Mouse (Mus musculus) limb, embryonic 14.5 days (tissue): ENCODE measurements around the gene Map3k5. TPM values are rescaled to one million over a fixed set of nuclear protein-coding genes. Genes with fewer than 3 reads are reported as not detected.

ENCODE experiments used
- ATAC-seq: fragments of 200-750 bp; cut with Nextera tagmentation; 2 replicates; pipeline ENCODE4 v1.8.0; 2017; ENCODE audit warnings: low read depth, moderate number of reproducible peaks, moderate TSS enrichment; ENCODE audit not compliant: low FRiP score
- DNase-seq: peaks from one replicate; pipeline ENCODE4 v3.0.0-alpha.2; 2015; ENCODE audit warnings: low spot score
- H3K27ac ChIP-seq: fragments of 300-500 bp; sonication (generic); replicated peaks from 2 replicates; pipeline ENCODE4 v1.5.1; 2014; ENCODE audit warnings: low read depth, mild to moderate bottlenecking, low read length, moderate library complexity, mixed read lengths
- H3K27me3 ChIP-seq: fragments of 300-500 bp; sonication (generic); 2 replicates; pipeline ENCODE4 v1.6.1; 2014; ENCODE audit warnings: low read length, mixed read lengths; ENCODE audit not compliant: control insufficient read depth, insufficient read depth
- H3K36me3 ChIP-seq: fragments of 300-500 bp; sonication (generic); 2 replicates; pipeline ENCODE4 v1.6.1; 2014; ENCODE audit warnings: mild to moderate bottlenecking, low read length, moderate library complexity, mixed read lengths; ENCODE audit not compliant: control insufficient read depth, insufficient read depth
- H3K4me1 ChIP-seq: fragments of 300-500 bp; sonication (generic); 2 replicates; pipeline ENCODE4 v1.6.1; 2014; ENCODE audit warnings: antibody characterized with exemption, low read length, mixed read lengths; ENCODE audit not compliant: control insufficient read depth, insufficient read depth
- H3K4me2 ChIP-seq: fragments of 300-500 bp; sonication (generic); replicated peaks from 2 replicates; pipeline ENCODE4 v1.6.1; 2014; ENCODE audit warnings: low read depth, mild to moderate bottlenecking, low read length, moderate library complexity; ENCODE audit not compliant: severe bottlenecking
- H3K4me3 ChIP-seq: fragments of 300-500 bp; sonication (generic); replicated peaks from 2 replicates; pipeline ENCODE4 v1.5.1; 2014; ENCODE audit warnings: low read length
- H3K9ac ChIP-seq: fragments of 300-500 bp; sonication (generic); 2 replicates; pipeline ENCODE4 v1.6.1; 2014; ENCODE audit warnings: mild to moderate bottlenecking, low read depth, low read length, moderate library complexity; ENCODE audit not compliant: severe bottlenecking
- H3K9me3 ChIP-seq: fragments of 300-500 bp; sonication (generic); 2 replicates; pipeline ENCODE4 v1.6.1; 2016; ENCODE audit warnings: low read length; ENCODE audit not compliant: control insufficient read depth
- POLR2A ChIP-seq: fragments of 200-500 bp; IDR thresholded peaks from 2 replicates; pipeline ENCODE4 v1.8.0; 2012; ENCODE audit warnings: inconsistent platforms, mild to moderate bottlenecking, moderate library complexity, borderline replicate concordance; ENCODE audit not compliant: insufficient read depth, insufficient read length; ENCODE audit errors: extremely low read depth
- WGBS: fragments of 180-500 bp; shearing (Covaris S2); extraction: QIAGEN DNeasy Blood & Tissue Kit; methylation state at CpG from one replicate; pipeline ENCODE4 v1.1.7; 2014; 5-methylcytosine and 5-hydroxymethylcytosine counted together
- polyA plus RNA-seq, 2 experiments: library from polyadenylated mRNA; depleted of rRNA in 1 of 2; stranded (reverse) in 1 of 2; unstranded in 1 of 2; fragments of >200 nt; fragmentation: Nextera tagmentation in 1 of 2; extraction: Ambion mirVana in 1 of 2; gene quantifications; 2 replicates each; pipeline versions ENCODE4 v1.2.1 to v1.2.3; 2012 to 2014

Map3k5 gene
- polyA plus RNA-seq, 2 experiments = 2.0 to 3.5 TPM

DNA sequence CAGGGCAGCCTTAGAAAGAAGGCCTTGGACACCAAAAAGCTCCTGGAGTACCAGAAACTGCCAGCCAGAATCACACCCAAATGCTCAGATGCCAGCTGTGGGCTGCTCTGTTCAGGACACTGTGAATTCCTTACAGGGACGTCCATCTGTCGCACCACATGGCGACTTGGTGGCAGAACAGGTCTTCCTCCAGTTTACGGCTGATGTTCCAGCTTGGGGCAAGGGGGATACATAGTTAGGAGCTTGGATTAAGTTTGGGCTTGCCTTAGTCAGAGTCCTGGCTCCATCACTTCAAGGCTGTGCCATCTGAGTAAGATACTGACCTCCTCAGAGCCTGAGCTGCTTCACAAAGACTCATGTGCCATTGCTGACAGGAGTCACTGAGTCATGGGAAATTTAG is 187.7 kb downstream of the Map3k5 start:
- ATAC-seq (no peak), DNase-seq (no peak)
- 78% methylated on average over 4 of the region's 4 CpGs for WGBS

DNA sequence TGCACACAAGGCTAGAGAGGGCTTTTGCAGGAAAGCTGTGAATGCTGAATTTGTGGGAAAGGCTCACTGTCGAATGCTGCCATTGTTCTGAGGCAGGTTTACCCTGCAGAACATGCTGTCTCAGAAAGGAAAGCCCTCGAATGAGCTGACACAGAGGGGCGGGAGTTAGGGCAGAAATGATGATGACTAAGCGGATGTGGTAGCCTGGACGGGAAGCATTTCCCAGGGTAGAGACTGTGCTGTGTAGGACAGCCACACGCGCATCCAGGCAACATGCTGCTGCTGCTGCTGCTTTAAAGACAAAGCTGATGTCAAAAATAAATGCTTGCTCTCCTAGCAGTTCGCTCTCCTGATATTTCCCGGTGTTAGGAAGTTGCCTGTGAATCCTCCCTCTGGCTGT is 189.1 kb downstream of the Map3k5 start:
- H3K9me3 ChIP-seq = no peaks in the 10 kb centered on the region
- no peaks in the 10 kb centered on the region for H3K27me3 ChIP-seq
- TF ChIP-seq POLR2A = no peak
- H3K4me3 ChIP-seq = no peak overlapping the region
- H3K27ac ChIP-seq = no peak overlapping the region
- ATAC-seq = no peak
- no peak overlapping the region for H3K4me2 ChIP-seq
- H3K4me1 ChIP-seq = peaks cover 3% of the 10 kb centered on the region; the same call in 1 of the 2 replicates
- no peak for DNase-seq
- WGBS = 52% methylated on average over 9 of the region's 9 CpGs
- no peak overlapping the region for H3K9ac ChIP-seq
- H3K36me3 ChIP-seq = no peaks in the 10 kb centered on the region

More for the DNA sequence above, 187.7 kb downstream of the Map3k5 start:
- Histone ChIP-seq H3K4me2 (no peak overlapping the region), H3K36me3 (no peaks in the 10 kb centered on the region), H3K4me3 (no peak overlapping the region), H3K27me3 (no peaks in the 10 kb centered on the region), H3K9ac (no peak overlapping the region), H3K27ac (no peak overlapping the region), H3K4me1 (peaks cover 3% of the 10 kb centered on the region; the same call in 1 of the 2 replicates), H3K9me3 (no peaks in the 10 kb centered on the region)
- TF ChIP-seq POLR2A = no peak

DNA sequence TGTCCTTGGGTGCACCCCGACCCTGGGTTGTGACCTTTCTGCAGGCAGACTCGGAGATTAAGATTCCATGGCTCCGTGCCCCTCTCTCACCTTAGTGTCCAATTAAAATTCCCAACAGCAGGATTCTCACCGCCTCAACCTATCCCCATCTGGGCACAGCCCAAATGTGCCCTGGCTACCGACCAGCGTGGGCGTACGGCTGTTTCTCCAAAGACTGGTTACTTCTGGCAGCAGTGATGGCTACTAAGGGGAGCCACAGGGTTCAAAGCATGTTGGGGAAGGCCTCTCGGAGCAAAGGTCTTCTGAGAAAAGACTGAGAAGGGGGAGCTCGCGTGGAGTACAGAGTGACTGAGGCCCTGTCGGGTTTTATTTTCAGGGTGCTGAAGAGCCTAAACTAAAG is 190.3 kb downstream of the Map3k5 start:
- Histone ChIP-seq H3K4me3 (no peak overlapping the region), H3K36me3 (no peaks in the 10 kb centered on the region), H3K9ac (no peak overlapping the region), H3K27ac (no peak overlapping the region), H3K27me3 (no peaks in the 10 kb centered on the region), H3K4me2 (no peak overlapping the region), H3K9me3 (no peaks in the 10 kb centered on the region), H3K4me1 (peaks cover 3% of the 10 kb centered on the region; the same call in 1 of the 2 replicates)
- no peak for DNase-seq
- TF ChIP-seq POLR2A = no peak
- WGBS = 79% methylated on average over 12 of the region's 12 CpGs
- ATAC-seq = no peak

DNA sequence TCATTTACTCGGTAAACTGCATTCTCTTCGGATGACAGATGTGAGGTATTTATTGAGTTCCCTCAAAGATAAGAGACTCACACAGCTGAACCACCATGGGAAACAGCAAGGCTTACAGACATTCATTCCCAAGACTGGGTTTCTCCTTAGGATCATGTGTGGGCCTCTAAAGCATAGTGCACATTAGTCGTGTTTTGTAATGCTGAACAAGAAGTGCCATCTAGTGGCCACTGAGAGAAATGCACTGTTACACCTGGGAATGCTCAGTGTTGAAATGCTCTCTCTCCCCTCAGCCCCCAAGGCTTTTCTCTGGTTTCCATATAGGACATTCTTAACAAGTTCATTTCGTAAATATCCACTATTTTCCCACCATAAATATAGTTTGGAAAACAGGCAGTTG is 191.0 kb downstream of the Map3k5 start:
- Histone ChIP-seq H3K4me2 (no peak overlapping the region), H3K27ac (no peak overlapping the region), H3K36me3 (no peaks in the 10 kb centered on the region), H3K27me3 (no peaks in the 10 kb centered on the region), H3K4me3 (no peak overlapping the region), H3K4me1 (peaks cover 3% of the 10 kb centered on the region; the same call in 1 of the 2 replicates), H3K9me3 (no peaks in the 10 kb centered on the region), H3K9ac (no peak overlapping the region)
- TF ChIP-seq POLR2A = no peak
- DNase-seq = peak; percentile 83
- ATAC-seq = 0 out of 2 replicates have a peak, but pooled peaks have one; percentile 27
- 44% methylated on average over 4 of the region's 4 CpGs for WGBS

DNA sequence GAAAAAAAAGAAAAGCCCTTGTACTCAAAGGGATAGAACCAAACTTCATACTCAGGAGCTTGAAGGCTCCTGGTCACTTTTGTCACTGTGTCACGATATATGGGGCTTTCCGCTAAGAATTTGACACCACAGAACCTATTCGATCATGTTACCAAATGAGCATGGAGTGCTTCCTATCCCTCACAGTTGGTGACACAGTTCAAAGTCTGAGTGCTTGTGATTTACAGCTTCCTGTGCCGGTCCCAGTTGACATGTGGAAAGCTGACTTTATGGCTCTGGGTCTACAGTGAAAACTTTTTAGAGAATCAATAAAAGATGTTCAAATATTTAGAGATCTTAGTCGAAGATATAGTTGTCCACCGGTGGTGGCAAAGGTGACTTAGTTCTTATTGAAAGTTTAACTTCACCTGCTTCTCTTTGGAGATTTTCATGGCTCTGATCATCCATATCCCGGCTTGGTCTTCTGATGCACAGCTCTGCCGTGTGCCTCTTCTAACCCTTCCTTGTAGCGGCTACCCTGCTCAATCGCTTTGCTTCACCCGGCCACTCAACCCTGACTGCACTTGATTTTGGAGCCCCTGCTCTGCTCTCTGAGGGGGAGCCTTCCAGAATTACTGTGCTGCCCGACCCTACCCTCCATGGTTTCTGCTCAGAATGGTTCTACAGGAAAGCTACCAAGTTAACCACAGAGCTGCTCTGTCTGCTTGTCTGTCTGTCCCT is 198.8 kb downstream of the Map3k5 start:
- TF ChIP-seq POLR2A = no peak
- Histone ChIP-seq H3K27me3 (no peaks in the 10 kb centered on the region), H3K36me3 (no peaks in the 10 kb centered on the region), H3K4me1 (no peaks in the 10 kb centered on the region), H3K4me3 (no peak overlapping the region), H3K4me2 (no peak overlapping the region), H3K9ac (no peak overlapping the region), H3K27ac (no peak overlapping the region), H3K9me3 (no peaks in the 10 kb centered on the region)
- DNase-seq = no peak
- 56% methylated on average over 12 of the region's 12 CpGs for WGBS
- ATAC-seq = no peak
